Mouse (Mus musculus) liver (tissue): ENCODE data around the gene Plagl1.

ENCODE experiments used
- DNase-seq: peaks from one replicate; pipeline ENCODE4 v3.0.0-alpha.2; 2020; ENCODE audit warnings: mixed read lengths

Plagl1 gene

GRCm38 (mm10) chr10:13135751-13136150 is 75.4 kb downstream of the Plagl1 start:
- no peak for DNase-seq

DNA sequence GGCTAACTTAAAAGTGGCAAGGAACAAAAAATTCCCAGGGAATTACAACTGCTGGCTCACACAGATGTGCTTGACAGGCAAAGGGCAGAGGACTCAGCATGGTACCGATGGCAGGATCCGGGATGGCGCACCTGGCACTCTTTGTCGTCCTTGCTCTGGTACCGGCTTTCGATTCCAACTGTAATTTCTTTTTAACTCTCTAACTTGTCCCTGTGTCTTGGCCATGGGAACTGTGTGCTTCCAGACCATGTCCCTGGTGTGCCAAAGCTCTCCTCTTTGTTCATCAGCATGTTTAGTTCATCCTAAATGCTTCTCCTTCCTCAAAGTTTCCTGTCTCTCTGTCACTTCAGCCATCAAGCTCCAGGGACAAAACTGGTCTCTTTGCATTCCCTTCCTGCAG is 77.6 kb downstream of the Plagl1 start:
- DNase-seq = no peak

GRCm38 (mm10) chr10:13140434-13140833 is 80.1 kb downstream of the Plagl1 start:
- DNase-seq = no peak

DNA sequence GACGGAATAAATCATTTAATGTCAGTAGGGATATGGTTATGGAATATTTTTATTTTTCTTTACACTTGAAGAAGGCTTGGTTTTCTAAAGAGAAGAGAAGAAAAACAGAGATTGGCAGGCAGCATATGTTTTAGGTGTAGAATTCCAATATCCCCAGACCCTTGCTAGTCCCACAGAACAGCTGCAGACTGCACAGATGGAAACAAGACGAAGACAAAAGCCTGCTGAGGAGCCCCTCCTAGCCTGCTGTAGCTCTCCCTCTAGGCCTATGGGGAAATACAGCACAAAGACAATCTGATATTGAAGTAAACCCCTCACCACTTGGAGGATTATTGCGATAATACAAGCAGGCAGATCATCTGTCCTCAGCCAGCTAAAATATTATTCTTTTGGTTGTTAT is 90.1 kb downstream of the Plagl1 start:
- no peak for DNase-seq

DNA sequence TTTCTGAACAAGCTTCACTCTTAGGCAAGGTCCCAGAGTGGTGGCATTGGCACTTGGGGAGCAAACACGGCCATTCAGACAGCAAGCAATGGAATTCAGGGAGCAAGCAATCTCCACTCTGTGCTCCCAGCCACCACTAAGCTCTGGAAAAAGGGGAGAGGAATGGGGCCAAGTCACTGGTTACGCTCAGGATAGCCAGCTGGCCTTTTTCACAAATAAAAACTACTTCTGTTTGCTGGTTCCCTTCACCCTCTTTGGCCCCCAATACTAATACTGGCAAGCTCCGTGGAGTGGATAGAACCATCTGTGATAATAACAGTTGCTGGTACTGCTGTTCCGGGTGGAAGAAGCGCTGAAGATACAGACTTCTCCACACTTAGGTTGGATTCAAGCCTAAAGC is 91.0 kb downstream of the Plagl1 start:
- no peak for DNase-seq

DNA sequence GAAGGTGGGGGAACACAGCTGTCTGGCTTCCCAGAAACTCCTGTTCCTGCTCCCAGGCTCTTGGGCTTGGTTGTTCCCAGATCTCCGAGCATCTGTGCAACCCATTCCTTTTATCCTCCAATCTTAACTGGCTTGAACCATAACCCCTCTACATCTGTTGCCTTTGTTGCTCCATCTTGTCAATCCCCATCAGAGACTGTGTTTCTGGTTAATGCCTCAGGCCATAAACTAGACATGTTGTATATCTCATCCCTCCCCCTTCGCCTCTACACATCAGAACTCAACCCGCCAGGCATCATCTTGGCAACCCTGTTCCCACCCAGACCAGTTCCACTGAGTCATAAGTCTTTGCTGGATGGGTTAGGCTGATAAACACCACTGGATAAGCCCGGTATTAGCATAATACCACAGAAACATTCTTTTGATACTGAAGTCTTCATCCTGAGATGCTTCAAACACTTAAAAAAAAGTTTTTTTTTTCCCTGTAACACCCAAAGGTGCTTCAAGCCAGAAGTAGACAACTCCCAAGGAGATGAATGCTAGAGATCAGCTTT is 92.6 kb downstream of the Plagl1 start:
- no peak for DNase-seq

- DNase-seq = no peak
These were observed 95.1 kb downstream of the Plagl1 start for GRCm38 (mm10) chr10:13155377-13155776.

GRCm38 (mm10) chr10:13160913-13161312 is 100.6 kb downstream of the Plagl1 start:
- DNase-seq = no peak

DNA sequence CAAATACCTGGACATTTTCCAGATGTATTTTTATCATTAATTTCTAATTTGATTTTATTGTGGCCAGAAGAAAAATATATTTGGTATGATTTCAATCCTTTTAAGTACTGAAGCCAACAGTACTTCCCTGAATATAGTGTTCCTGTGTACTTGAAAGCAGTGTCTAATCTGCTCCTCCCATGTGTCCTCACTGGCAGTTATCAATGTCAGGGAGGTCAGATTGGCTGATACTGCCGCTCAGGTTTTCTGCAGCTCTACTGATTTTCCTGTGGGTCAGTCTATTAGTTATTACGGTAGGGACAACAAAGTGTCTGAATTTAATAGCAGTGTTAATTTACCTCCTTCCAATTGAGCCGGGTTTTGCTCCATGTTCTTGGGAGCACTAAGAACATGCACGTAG is 101.7 kb downstream of the Plagl1 start:
- no peak for DNase-seq

DNA sequence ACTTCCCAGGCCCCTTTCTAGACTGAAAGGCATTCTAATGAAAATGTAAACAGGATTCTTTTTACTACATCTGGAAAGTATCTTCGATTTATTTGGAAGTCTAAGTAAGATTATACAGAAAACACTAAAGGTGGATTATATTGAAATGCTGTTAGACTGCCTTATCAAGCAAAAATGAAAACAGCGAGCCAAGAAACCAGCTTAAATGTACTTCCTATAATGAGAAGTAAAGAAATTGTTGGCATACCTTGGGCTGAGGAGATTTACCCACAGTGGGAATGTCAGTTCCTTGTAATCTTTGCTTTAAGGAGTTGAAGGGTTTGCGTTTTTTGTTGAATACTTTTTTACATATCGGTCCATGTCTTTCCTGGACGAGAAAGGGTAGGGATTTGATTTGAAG is 108.2 kb downstream of the Plagl1 start:
- DNase-seq = no peak

DNA sequence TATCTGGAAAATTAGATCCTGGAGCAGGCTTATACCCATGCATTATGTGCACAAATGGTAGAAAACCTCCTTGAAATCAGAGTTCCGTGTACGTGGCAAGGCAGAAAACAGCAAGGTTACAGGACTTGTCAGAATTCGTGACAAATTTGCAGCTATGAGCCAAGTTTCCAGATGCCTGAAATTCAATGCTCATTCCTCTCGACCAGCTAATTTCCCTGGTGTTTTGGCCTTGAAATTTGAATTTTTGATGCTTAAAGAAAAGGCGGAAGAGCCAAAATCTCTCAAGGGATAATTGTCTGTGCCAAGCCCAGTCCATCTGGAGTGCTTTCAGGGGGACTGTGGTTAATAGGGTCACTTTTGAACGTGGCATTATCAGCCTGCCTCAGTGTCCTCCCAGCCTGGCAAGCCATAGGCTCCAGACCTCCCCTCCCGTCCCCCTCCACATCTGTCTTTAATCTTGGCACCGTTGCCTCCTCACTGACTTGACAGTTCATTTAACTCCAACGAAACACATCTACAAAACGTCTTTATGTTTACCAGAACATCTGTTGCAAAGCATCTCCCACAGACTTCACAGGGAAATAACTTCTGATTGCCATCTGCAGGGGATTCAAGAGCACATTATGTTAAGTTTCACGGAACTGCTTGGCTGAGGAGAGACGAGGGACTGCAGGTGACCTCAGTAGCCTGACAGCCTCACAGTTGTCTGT is 110.6 kb downstream of the Plagl1 start:
- DNase-seq = peak; percentile 13

DNA sequence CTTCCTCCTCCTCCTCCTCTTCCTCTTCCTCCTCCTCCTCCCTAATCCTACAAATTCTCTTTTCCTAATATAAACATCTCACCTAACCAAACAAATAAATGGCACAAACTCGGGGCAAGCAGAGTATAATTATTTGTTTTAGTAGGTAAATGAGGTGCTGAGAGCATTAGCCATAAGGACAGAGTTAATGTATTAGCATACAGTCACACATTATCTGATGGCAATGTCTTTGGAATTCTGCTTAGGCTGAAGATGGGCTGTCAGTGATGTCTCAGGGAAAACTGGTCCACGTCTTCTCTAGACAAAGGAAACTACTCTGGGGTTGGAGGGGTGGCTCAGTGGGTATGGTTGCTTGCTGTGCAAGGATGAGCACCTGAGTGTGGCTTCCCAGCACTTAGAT is 111.2 kb downstream of the Plagl1 start:
- DNase-seq = no peak

GRCm38 (mm10) chr10:13172798-13173221 is 112.5 kb downstream of the Plagl1 start:
- no peak for DNase-seq

DNA sequence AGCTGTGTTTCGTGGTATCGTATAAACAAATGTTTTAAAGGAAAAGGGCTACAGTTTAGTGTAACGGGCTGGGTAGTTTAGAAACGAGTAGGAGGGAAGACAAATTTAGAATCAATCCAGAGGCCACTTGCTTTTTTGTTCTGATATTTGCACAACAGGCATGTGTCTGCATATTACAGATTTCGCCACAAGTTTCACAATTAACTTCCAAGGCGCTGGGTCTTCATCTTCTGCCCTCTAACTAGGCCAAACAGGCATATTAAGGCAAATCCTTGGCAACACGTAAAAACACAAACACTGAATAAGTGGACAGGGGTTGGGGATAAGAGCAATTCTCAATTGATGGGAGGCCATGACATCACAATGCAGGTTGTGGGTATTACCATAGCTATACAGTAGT is 115.6 kb downstream of the Plagl1 start:
- DNase-seq = no peak

GRCm38 (mm10) chr10:13177973-13178624 is 117.8 kb downstream of the Plagl1 start, which contains the start of gene Zc2hc1b:
Gene Zc2hc1b, minus strand, starts transcription at chr10:13178023.
- DNase-seq = no peak

- DNase-seq = peak; percentile 21
These were observed 119.9 kb downstream of the Plagl1 start for GRCm38 (mm10) chr10:13180211-13180610.
